Mouse (Mus musculus) B cell, adult 62 days (primary cell): ENCODE measurements around the gene Olfr491. TPM values are rescaled to one million over a fixed set of nuclear protein-coding genes. Genes with fewer than 3 reads are reported as not detected.

Experiments used
- total RNA-seq: library from RNA; stranded (reverse); gene quantifications from 4 replicates; pipeline ENCODE4 v1.2.4, GENCODE M21; 2023

Olfr491 gene
- not detected in 4 replicates for total RNA-seq

DNA sequence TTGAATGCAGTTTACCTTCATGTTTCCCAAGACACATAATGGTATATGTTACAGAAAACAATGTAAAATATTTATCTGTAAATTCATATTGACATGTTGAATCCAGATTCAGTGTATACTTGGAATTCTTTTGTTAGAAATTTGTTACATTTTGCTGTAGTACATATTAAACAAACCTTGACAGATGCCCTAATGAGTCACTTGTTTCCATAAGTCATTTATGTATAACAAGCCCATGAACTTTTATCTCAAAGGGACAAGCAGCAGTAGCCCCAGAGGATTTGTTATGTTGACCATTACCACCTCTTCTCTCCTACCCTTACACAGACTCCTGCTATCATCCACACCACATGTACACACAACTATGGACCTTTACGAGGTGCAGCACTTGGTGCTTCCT is at the start of gene Olfr491:
Gene Olfr491, plus strand, starts transcription at position 301 of the 400 bp plus-strand sequence.

DNA sequence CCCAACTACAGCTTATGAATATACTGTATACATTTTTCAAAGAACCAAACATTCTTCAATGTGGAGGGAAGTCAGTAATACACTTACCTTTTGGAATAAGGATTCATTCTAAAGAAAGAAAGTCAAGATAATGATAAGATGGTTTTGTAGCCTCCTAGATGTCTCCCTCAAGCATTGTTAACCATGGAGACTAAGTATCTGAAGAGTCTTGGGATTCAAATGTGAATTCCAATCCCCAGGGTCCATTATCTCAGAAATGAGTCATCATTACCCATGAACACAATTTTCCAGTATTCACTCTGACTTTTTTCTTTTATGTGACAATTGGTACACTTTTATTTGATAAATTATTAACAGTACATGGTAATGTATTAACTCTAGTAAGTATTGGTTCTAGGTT is 24.4 kb upstream of the Olfr491 start, which contains the start of gene Olfr490:
Gene Olfr490, minus strand, starts transcription at position 101 of the 400 bp plus-strand sequence.

GRCm38 (mm10) chr7:108323574-108323973 is 10.3 kb downstream of the Olfr491 start, which contains the start of gene Olfr492:
TSS of gene Olfr492 (minus strand) at chr7:108323674.

GRCm38 (mm10) chr7:108346879-108347278 is 33.6 kb downstream of the Olfr491 start, which contains the start of gene Olfr493:
TSS of gene Olfr493 (minus strand) at chr7:108346979.

GRCm38 (mm10) chr7:108365035-108365434 is 51.8 kb downstream of the Olfr491 start, which contains the start of gene Olfr494:
TSS of gene Olfr494 (plus strand) at chr7:108365335.

Other genes with a start within 250 kb of the Olfr491 start
- gene Olfr480, start 246.1 kb upstream of the Olfr491 start, total RNA-seq: not detected in 4 replicates
- gene Olfr481, start 233.6 kb upstream of the Olfr491 start, total RNA-seq: not detected in 4 replicates
- 0.77 to 1.7 TPM (median 1.5 TPM) in 4 replicates for gene Olfr482, start 215.9 kb upstream of the Olfr491 start, total RNA-seq
- not detected in 4 replicates for gene Olfr483, start 212.6 kb upstream of the Olfr491 start, total RNA-seq
- gene Olfr484, start 186.0 kb upstream of the Olfr491 start, total RNA-seq: not detected in 4 replicates
- not detected in 4 replicates for gene Olfr485, start 153.6 kb upstream of the Olfr491 start, total RNA-seq
- not detected in 4 replicates for gene Olfr486, start 140.7 kb upstream of the Olfr491 start, total RNA-seq
- gene Olfr487, start 98.8 kb upstream of the Olfr491 start, total RNA-seq: not detected in 4 replicates
- not detected in 4 replicates for gene Olfr488, start 55.1 kb upstream of the Olfr491 start, total RNA-seq
- gene Olfr490, start 24.5 kb upstream of the Olfr491 start, total RNA-seq: not detected in 4 replicates
- not detected in 4 replicates for gene Olfr492, start 10.2 kb downstream of the Olfr491 start, total RNA-seq
- not detected in 4 replicates for gene Olfr493, start 33.5 kb downstream of the Olfr491 start, total RNA-seq
- gene Olfr494, start 51.9 kb downstream of the Olfr491 start, total RNA-seq: not detected in 4 replicates
- gene Olfr495, start 79.7 kb downstream of the Olfr491 start, total RNA-seq: not detected in 4 replicates
- gene Olfr497, start 107.0 kb downstream of the Olfr491 start, total RNA-seq: not detected in 4 replicates
- gene Olfr498, start 151.9 kb downstream of the Olfr491 start, total RNA-seq: not detected in 4 replicates
- gene Olfr502, start 211.6 kb downstream of the Olfr491 start, total RNA-seq: not detected in 4 replicates
- gene Olfr503, start 231.1 kb downstream of the Olfr491 start, total RNA-seq: not detected in 4 replicates